Mouse (Mus musculus) spleen, adult 2 months (tissue): ENCODE results near the gene Kalrn.

Experiments
- CTCF ChIP-seq: fragments of 200-500 bp; IDR thresholded peaks from 2 replicates; pipeline ENCODE4 v1.5.1; 2011; ENCODE audit warnings: mild to moderate bottlenecking, inconsistent platforms; ENCODE audit not compliant: insufficient read depth, insufficient read length, insufficient replicate concordance; ENCODE audit errors: extremely low read depth
- POLR2A ChIP-seq: fragments of 200-500 bp; IDR thresholded peaks from 2 replicates; pipeline ENCODE4 v1.6.1; 2011; ENCODE audit warnings: low read depth, low read length, inconsistent platforms

DNA sequence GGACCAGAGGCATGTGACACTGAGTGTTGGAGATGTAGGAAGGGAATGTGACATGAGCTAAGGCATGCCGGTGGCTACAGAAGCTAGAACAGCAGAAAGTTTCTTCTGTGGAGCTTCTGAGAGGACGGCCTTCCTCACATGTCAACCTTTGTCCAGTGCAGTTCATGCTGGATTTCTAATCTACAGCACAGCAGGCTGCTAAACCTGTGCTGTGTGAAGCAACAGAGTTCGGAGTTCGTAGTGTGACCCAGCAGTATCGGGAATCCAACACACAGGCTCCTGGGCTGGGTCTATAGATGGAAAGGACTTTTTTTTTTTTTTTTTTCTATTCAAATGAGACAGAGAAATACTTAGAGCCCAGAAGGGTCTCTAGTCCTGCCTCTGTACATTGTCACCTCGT is 468.9 kb downstream of the Kalrn start:
- TF ChIP-seq CTCF (no peak), POLR2A (no peak)
